Mouse (Mus musculus): ENCODE results near the gene Rasl10b. TPM values are rescaled to one million over a fixed set of nuclear protein-coding genes. Genes with fewer than 3 reads are reported as not detected.

Rasl10b gene
- total RNA-seq, 4 experiments from 2014 or later = 67.6 to 90.2 (median 81.9) TPM

DNA sequence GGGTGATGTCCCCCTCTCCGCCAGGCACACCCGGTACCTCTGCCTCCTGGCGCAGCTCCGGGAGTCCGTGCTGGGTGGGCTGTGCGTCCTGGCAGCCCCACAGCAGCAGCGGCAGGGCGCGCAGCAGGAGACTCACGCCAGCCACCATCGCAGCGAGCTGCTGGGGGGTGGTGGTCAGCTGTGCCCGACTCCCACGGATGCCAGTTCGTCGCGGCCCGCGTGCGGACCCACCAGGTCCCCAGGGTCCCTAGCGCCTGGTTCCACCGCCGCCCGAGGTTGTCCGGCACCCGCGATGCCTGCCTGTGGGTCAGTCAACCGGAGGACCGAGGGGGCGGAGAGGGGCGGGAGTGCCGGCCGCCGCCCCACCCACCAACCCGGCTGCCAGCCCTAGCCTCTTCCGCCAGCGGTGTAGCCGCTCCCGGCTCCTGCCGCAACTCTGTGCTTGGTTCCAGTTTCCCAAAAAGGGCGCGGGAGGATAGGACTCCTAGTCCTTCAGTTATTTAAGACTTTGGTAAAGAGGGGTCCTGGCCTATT lies 53.8 kb downstream of the Rasl10b start, which contains the start of gene Mmp28:
Gene Mmp28, minus strand, starts transcription at position 361 of the 534 bp plus-strand sequence.
- peak; percentile 68 for DNase-seq (ENCODE audit: low spot score)

DNA sequence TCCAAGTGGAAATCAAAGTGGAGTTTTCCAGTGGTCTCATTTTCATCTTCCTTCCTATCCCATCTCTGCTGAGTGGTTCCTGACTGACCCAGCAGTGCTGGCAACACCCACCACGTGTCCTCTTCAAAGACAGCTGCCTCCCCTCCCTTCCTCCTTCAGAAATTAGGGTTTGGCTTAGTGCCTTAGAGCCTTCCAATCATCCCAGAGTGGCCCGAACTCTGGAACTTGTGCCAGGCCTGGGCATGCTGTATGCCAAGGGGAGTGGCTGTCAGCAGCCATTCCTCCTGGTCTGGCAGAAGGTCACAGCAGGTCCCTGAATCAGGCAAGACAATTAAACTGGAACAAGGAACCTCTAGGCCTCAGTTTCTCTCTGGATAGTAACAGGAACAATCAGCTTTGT lies 57.0 kb downstream of the Rasl10b start:
- peak; percentile 65 for DNase-seq (ENCODE audit: low spot score)

- DNase-seq (ENCODE audit: low spot score) = peak; percentile 82
These were observed 58.2 kb downstream of the Rasl10b start for GRCm38 (mm10) chr11:83467120-83467652.

DNA sequence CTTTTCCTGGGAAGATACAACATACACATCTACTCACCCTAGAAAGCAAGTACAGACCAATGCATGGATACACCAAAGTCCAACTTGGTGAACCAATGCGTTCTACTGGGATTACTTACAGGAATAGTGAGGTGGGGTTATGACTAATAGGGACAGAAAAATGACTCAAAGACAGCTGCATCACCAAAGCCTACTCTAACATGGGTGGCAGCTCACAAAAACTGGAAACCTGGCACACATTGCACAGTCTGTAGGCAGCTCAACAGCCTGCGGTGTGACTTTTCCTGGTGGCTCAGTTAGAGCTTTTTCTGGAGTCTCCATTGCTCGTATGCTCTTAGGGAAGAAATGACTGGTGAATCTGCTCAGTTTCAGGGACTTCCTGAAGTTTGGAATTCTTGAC lies 59.8 kb downstream of the Rasl10b start:
- no peak for DNase-seq (ENCODE audit: low spot score)

Other genes starting within 250 kb of the Rasl10b start
- gene Slfn4, start 234.0 kb upstream of the Rasl10b start, total RNA-seq (2022) = under 1 TPM; 0.08 to 0.72 (median 0.09) TPM
- 1 to 10 TPM; 1.9 to 2.8 (median 2.2) TPM for gene Slfn3, start 217.8 kb upstream of the Rasl10b start, total RNA-seq (2022)
- not detected for gene Slfn14, start 122.4 kb upstream of the Rasl10b start, total RNA-seq (2022)
- gene Ap2b1, start 110.1 kb upstream of the Rasl10b start, total RNA-seq (2022) = 10 to 100 TPM; 34.1 to 46.5 (median 36.9) TPM
- gene Pex12, start 106.6 kb upstream of the Rasl10b start, total RNA-seq (2022) = 10 to 100 TPM in 2 of 4 experiments, 1 to 10 TPM in 2; 8.8 to 13.9 (median 9.7) TPM
- not detected for gene Gas2l2, start 20.3 kb downstream of the Rasl10b start, total RNA-seq (2022)
- gene 1700020L24Rik, start 28.5 kb downstream of the Rasl10b start, total RNA-seq (2022) = not detected
- gene Mmp28, start 53.9 kb downstream of the Rasl10b start, total RNA-seq (2022) = 1 to 10 TPM; 2.4 to 5.4 (median 3.6) TPM
- gene Taf15, start 63.9 kb downstream of the Rasl10b start, total RNA-seq (2022) = 10 to 100 TPM; 35.5 to 42.1 (median 38.4) TPM
- gene Heatr9, start 113.0 kb downstream of the Rasl10b start, total RNA-seq (2022) = not detected
- gene Ccl5, start 121.4 kb downstream of the Rasl10b start, total RNA-seq (2022) = 1 to 10 TPM in 1 of 4 experiments, under 1 TPM in 1, not detected in 2; 0.76 to 1.1 TPM
- 1 to 10 TPM; 4.4 to 9.5 (median 5.6) TPM for gene Ccl9, start 169.5 kb downstream of the Rasl10b start, total RNA-seq (2022)
- 10 to 100 TPM in 2 of 4 experiments, 1 to 10 TPM in 2; 5.4 to 24.7 (median 9.6) TPM for gene Ccl6, start 183.9 kb downstream of the Rasl10b start, total RNA-seq (2022)
- not detected for gene Rpl9-ps1, start 236.5 kb downstream of the Rasl10b start, total RNA-seq (2022)
- not detected for gene Ccl3, start 240.2 kb downstream of the Rasl10b start, total RNA-seq (2022)